Mouse (Mus musculus) CH12.LX (cell line): ENCODE measurements around the gene Ralbp1. TPM values are rescaled to one million over a fixed set of nuclear protein-coding genes. Genes with fewer than 3 reads are reported as not detected.
A peak's percentile ranks its signal among the peaks of the same experiment; 100 is the strongest.

ENCODE experiments used
- DNase-seq: peaks from one replicate; pipeline ENCODE4 v3.0.0-alpha.2; 2013; ENCODE audit errors: extremely low read depth
- H3K27ac ChIP-seq: 2 replicates; pipeline ENCODE4 v1.5.1; 2012; ENCODE audit warnings: low read depth, mild to moderate bottlenecking, control low read depth, moderate library complexity; ENCODE audit not compliant: insufficient read depth
- H3K27me3 ChIP-seq: replicated peaks from 2 replicates; pipeline ENCODE3; 2012; ENCODE audit warnings: inconsistent platforms
- H3K36me3 ChIP-seq, 2 experiments: replicated peaks in 1 of 2; 2 replicates each; pipeline versions ENCODE3 to v1.6.1; 2012; ENCODE audit warnings: inconsistent platforms in 1 of 2, low read length in 1 of 2, mild to moderate bottlenecking in 1 of 2, mixed read lengths in 1 of 2, moderate library complexity in 1 of 2; ENCODE audit not compliant: control insufficient read depth in 1 of 2, insufficient read depth in 1 of 2
- H3K4me1 ChIP-seq, 2 experiments: 2 replicates each; pipeline ENCODE4 v1.6.1; 2012; ENCODE audit warnings: inconsistent platforms in 1 of 2, moderate library complexity in 1 of 2; ENCODE audit not compliant: insufficient read depth in 2 of 2, control insufficient read depth in 1 of 2
- H3K4me2 ChIP-seq: 2 replicates; pipeline ENCODE4 v1.6.1; 2012; ENCODE audit warnings: low read depth, mild to moderate bottlenecking, control low read depth; ENCODE audit not compliant: poor library complexity, insufficient read depth, severe bottlenecking
- H3K4me3 ChIP-seq, 3 experiments: fragments of 150-350 bp in 1 of 3; sonication (generic) in 1 of 3; replicated peaks in 1 of 3; 2 replicates each; pipeline versions ENCODE3 to v1.5.1; 2011 to 2012; ENCODE audit warnings: low read depth in 2 of 3, low read length in 2 of 3, mild to moderate bottlenecking in 2 of 3, moderate library complexity in 2 of 3, control low read depth in 1 of 3, improper control_type of control experiment in 1 of 3, inconsistent platforms in 1 of 3, mixed read lengths in 1 of 3; ENCODE audit not compliant: poor library complexity in 1 of 3
- H3K79me2 ChIP-seq: replicated peaks from 2 replicates; pipeline ENCODE4 v1.6.1; 2012; ENCODE audit warnings: mild to moderate bottlenecking, moderate library complexity; ENCODE audit not compliant: control insufficient read depth, poor library complexity, insufficient read depth, severe bottlenecking; ENCODE audit errors: extremely low read depth
- H3K9ac ChIP-seq: 2 replicates; pipeline ENCODE4 v1.6.1; 2012; ENCODE audit warnings: low read depth, mild to moderate bottlenecking, control low read depth, moderate library complexity; ENCODE audit not compliant: insufficient read depth
- H3K9me3 ChIP-seq: replicated peaks from 2 replicates; pipeline ENCODE3; 2012; ENCODE audit warnings: low read length, inconsistent platforms, mixed read lengths
- BHLHE40 ChIP-seq: IDR thresholded peaks from 2 replicates; pipeline ENCODE4 v1.6.1; 2011; ENCODE audit warnings: mild to moderate bottlenecking, low read depth, low read length, improper control_type of control experiment
- CHD2 ChIP-seq: IDR thresholded peaks from 2 replicates; pipeline ENCODE4 v1.6.1; 2011; ENCODE audit warnings: low read length, improper control_type of control experiment
- CTCF ChIP-seq, 2 experiments: IDR thresholded peaks in 1 of 2; conservative IDR thresholded peaks in 1 of 2; 2 replicates each; pipeline ENCODE4 v1.5.1; 2011 to 2012; ENCODE audit warnings: low read depth in 2 of 2, low read length in 2 of 2, improper control_type of control experiment in 1 of 2, inconsistent platforms in 1 of 2, mild to moderate bottlenecking in 1 of 2, moderate library complexity in 1 of 2
- E2F4 ChIP-seq: IDR thresholded peaks from 2 replicates; pipeline ENCODE4 v1.6.1; 2011; ENCODE audit warnings: low read depth, low read length, improper control_type of control experiment; ENCODE audit not compliant: insufficient replicate concordance
- ELF1 ChIP-seq: IDR thresholded peaks from 2 replicates; pipeline ENCODE4 v1.6.1; 2014; ENCODE audit warnings: low read depth, mild to moderate bottlenecking, inconsistent platforms, low read length, improper control_type of control experiment
- ETS1 ChIP-seq: conservative IDR thresholded peaks from 2 replicates; pipeline ENCODE4 v1.6.1; 2012; ENCODE audit warnings: low read depth, mild to moderate bottlenecking, inconsistent platforms, low read length, improper control_type of control experiment, moderate library complexity
- JUN ChIP-seq: IDR thresholded peaks from 2 replicates; pipeline ENCODE4 v1.6.1; 2011; ENCODE audit warnings: low read depth, mild to moderate bottlenecking, low read length, improper control_type of control experiment, moderate library complexity; ENCODE audit not compliant: insufficient read depth
- KAT2A ChIP-seq: IDR thresholded peaks from 2 replicates; pipeline ENCODE4 v1.6.1; 2012; ENCODE audit warnings: low read length, improper control_type of control experiment, inconsistent platforms; ENCODE audit not compliant: insufficient replicate concordance
- MAZ ChIP-seq: IDR thresholded peaks from 2 replicates; pipeline ENCODE4 v1.6.1; 2012; ENCODE audit warnings: low read depth, mild to moderate bottlenecking, inconsistent platforms, low read length, improper control_type of control experiment, moderate library complexity
- MEF2A ChIP-seq: IDR thresholded peaks from 2 replicates; pipeline ENCODE4 v1.6.1; 2014; ENCODE audit warnings: low read depth, mild to moderate bottlenecking, inconsistent platforms, low read length, improper control_type of control experiment, borderline replicate concordance
- MXI1 ChIP-seq: IDR thresholded peaks from 2 replicates; pipeline ENCODE4 v1.6.1; 2011; ENCODE audit warnings: mild to moderate bottlenecking, low read depth, low read length, improper control_type of control experiment
- NRF1 ChIP-seq: IDR thresholded peaks from 2 replicates; pipeline ENCODE4 v1.6.1; 2014; ENCODE audit warnings: low read depth, mild to moderate bottlenecking, inconsistent platforms, low read length, improper control_type of control experiment, moderate library complexity
- PAX5 ChIP-seq: IDR thresholded peaks from 2 replicates; pipeline ENCODE4 v1.6.1; 2012; ENCODE audit warnings: low read length, inconsistent platforms, mixed read lengths
- POLR2A ChIP-seq: IDR thresholded peaks from 2 replicates; pipeline ENCODE4 v1.6.1; 2011; ENCODE audit warnings: low read depth, mild to moderate bottlenecking, improper control_type of control experiment, low read length
- POLR2AphosphoS2 ChIP-seq: IDR thresholded peaks from 2 replicates; pipeline ENCODE4 v1.6.1; 2011; ENCODE audit warnings: low read depth, low read length, improper control_type of control experiment
- RAD21 ChIP-seq: IDR thresholded peaks from 2 replicates; pipeline ENCODE4 v1.6.1; 2011; ENCODE audit warnings: low read depth, mild to moderate bottlenecking, low read length, improper control_type of control experiment, moderate library complexity
- RCOR1 ChIP-seq: conservative IDR thresholded peaks from 2 replicates; pipeline ENCODE4 v1.6.1; 2012; ENCODE audit warnings: low read depth, mild to moderate bottlenecking, inconsistent platforms, low read length, improper control_type of control experiment
- SMC3 ChIP-seq: IDR thresholded peaks from 2 replicates; pipeline ENCODE4 v1.6.1; 2011; ENCODE audit warnings: low read depth, low read length, improper control_type of control experiment
- USF2 ChIP-seq: conservative IDR thresholded peaks from 2 replicates; pipeline ENCODE4 v1.6.1; 2011; ENCODE audit warnings: low read depth, low read length, improper control_type of control experiment
- ZMIZ1 ChIP-seq: IDR thresholded peaks from 2 replicates; pipeline ENCODE4 v1.6.1; 2012; ENCODE audit warnings: low read depth, mild to moderate bottlenecking, inconsistent platforms, low read length, improper control_type of control experiment
- dilution Hi-C: fragments of 300-500 bp; cut with MboI; formaldehyde crosslinking; loops from 2 replicates; pipeline ENCODE4 v1.14.3; 2020; ENCODE audit warnings: low sequenced_read_pairs; ENCODE audit not compliant: extremely low pct_unique_long_range_greater_than_20kb, extremely low pct_ligation_motif_present
- in situ Hi-C: fragments of 300-500 bp; cut with MboI; formaldehyde crosslinking; loops from 3 replicates; pipeline ENCODE4 v1.14.3; 2019; ENCODE audit warnings: low sequenced_read_pairs, low pct_ligation_motif_present, low pct_unique_long_range_greater_than_20kb, mixed read lengths
- polyA plus RNA-seq: library from polyadenylated mRNA; unstranded; fragments of >175 nt; gene quantifications from 2 replicates; pipeline ENCODE4 v1.2.1, GENCODE M21; 2012; ENCODE audit warnings: low read depth; ENCODE audit not compliant: insufficient read length
- total RNA-seq, 2 experiments: library from RNA; depleted of rRNA; stranded (reverse); fragments of 300-350 nt in 1 of 2; fragments of >200 nt in 1 of 2; gene quantifications; 2 replicates each; pipeline ENCODE4 v1.2.3; 2012 to 2014

Gene Ralbp1
- total and polyA plus RNA-seq, 3 experiments: 25.3 to 27.2 (median 26.5) TPM

GRCm38 (mm10) chr17:65830216-65830863 is 55.3 kb downstream of the Ralbp1 start:
- no peak for TF ChIP-seq POLR2AphosphoS2
- peak in 1 of 2 experiments; percentile 28; a peak in 1 of 4 replicates for TF ChIP-seq CTCF (conservative IDR thresholded peaks at IDR 0.05 in 1 of 2, IDR thresholded peaks at IDR 0.05 in 1 of 2; ENCODE audit: low read depth in 2 of 2, low read length in 2 of 2)
- no peak for TF ChIP-seq JUN
- peak; percentile 3 for TF ChIP-seq RAD21
- no peaks in the 10 kb centered on the region for H3K27me3 ChIP-seq
- no peaks in the 10 kb centered on the region for H3K9me3 ChIP-seq
- no peak overlapping the region for H3K27ac ChIP-seq
- no peak overlapping the region for H3K4me3 ChIP-seq
- peaks cover 2 to 22% of the 10 kb centered on the region in 2 experiments; a peak in 2 of 4 replicates for H3K4me1 ChIP-seq
- H3K4me2 ChIP-seq: no peak overlapping the region
- no peak overlapping the region for H3K9ac ChIP-seq
- dilution Hi-C loops (no loop called here), in situ Hi-C loops (no loop called here)
- no peaks in the 10 kb centered on the region for H3K79me2 ChIP-seq
- no peak for DNase-seq
- H3K36me3 ChIP-seq: peaks cover 59 to 82% of the 10 kb centered on the region in 2 experiments

GRCm38 (mm10) chr17:65828951-65829350 is 56.6 kb downstream of the Ralbp1 start:
- dilution Hi-C loops (no loop called here), in situ Hi-C loops (no loop called here)
- peaks cover 59 to 86% of the 10 kb centered on the region in 2 experiments for H3K36me3 ChIP-seq

GRCm38 (mm10) chr17:65827904-65828303 is 57.7 kb downstream of the Ralbp1 start:
- H3K4me1 ChIP-seq: peaks cover 2 to 22% of the 10 kb centered on the region in 2 experiments; a peak in 2 of 4 replicates
- H3K27me3 ChIP-seq: no peaks in the 10 kb centered on the region
- TF ChIP-seq E2F4: no peak
- no peak for TF ChIP-seq BHLHE40
- TF ChIP-seq ETS1: no peak
- TF ChIP-seq CHD2: no peak
- TF ChIP-seq POLR2A: no peak
- no peak for TF ChIP-seq PAX5
- no peak for TF ChIP-seq RCOR1
- TF ChIP-seq RAD21: no peak
- no peak for TF ChIP-seq SMC3
- TF ChIP-seq MAZ: no peak
- TF ChIP-seq NRF1: no peak
- TF ChIP-seq USF2: no peak
- no peak for TF ChIP-seq POLR2AphosphoS2
- TF ChIP-seq, all 38 proteins: peak for 0
- no peak overlapping the region for H3K4me2 ChIP-seq
- in situ Hi-C loops (no loop called here), dilution Hi-C loops (no loop called here)
- H3K9ac ChIP-seq: no peak overlapping the region
- no peak overlapping the region for H3K27ac ChIP-seq
- no peaks in the 10 kb centered on the region for H3K9me3 ChIP-seq
- H3K36me3 ChIP-seq: peaks cover 51 to 80% of the 10 kb centered on the region in 2 experiments
- no peak overlapping the region for H3K4me3 ChIP-seq
- no peaks in the 10 kb centered on the region for H3K79me2 ChIP-seq
- DNase-seq: no peak

More at GRCm38 (mm10) chr17:65828951-65829350, 56.6 kb downstream of the Ralbp1 start:
- no peak for DNase-seq
- H3K9me3 ChIP-seq: no peaks in the 10 kb centered on the region
- no peaks in the 10 kb centered on the region for H3K27me3 ChIP-seq
- peaks cover 2 to 22% of the 10 kb centered on the region in 2 experiments; a peak in 2 of 4 replicates for H3K4me1 ChIP-seq
- H3K4me2 ChIP-seq: no peak overlapping the region
- H3K27ac ChIP-seq: no peak overlapping the region
- no peak overlapping the region for H3K9ac ChIP-seq
- no peaks in the 10 kb centered on the region for H3K79me2 ChIP-seq
- H3K4me3 ChIP-seq: no peak overlapping the region
- TF ChIP-seq ELF1 (no peak), MXI1 (no peak), ETS1 (no peak), ZMIZ1 (no peak), KAT2A (no peak), NRF1 (no peak), MEF2A (no peak)
